Mouse (Mus musculus) central nervous system, embryonic 18 days (tissue): ENCODE data around the gene Tmem110. TPM values are rescaled to one million over a fixed set of nuclear protein-coding genes. Genes with fewer than 3 reads are reported as not detected.

ENCODE experiments used
- polyA plus RNA-seq: library from polyadenylated mRNA; depleted of rRNA; stranded (reverse); fragments of >200 nt; gene quantifications from 2 replicates; pipeline ENCODE4 v1.2.3, GENCODE M21; 2012; rRNA removed

Gene Tmem110
- 27.9 and 28.8 TPM in 2 replicates for polyA plus RNA-seq

DNA sequence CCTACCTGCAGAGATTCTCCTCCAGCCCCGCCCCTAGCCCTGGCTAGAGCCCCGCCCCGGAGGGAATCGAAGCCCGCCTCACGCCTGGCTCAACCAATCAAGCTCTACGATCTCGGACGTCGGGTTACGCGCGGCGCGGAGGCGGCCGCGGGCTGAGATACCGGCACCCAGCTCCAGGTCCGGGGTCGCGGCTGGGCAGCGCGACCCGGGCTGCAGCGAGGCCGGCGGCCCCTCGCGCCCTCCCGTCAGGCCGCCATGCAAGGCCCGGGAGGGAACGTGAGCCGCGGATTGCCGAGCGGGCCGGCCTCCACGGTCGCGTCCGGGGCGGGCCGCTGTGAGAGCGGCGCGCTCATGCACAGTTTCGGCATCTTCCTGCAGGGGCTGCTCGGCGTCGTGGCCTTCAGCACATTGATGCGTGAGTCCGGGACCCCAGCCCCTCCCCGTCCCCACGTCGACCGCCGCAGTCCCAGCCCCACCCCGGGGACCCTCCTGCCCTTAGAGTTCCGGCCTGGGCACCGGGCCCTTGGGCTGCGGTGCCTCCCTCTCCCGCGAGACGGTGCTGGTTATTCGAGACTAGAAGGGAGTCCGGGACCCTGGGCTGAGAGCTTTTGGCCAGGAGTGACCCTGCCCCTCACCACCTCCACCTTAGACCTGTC is at the start of gene Tmem110:
Gene Tmem110 (plus strand): TSS at position 115 of the 656 bp plus-strand sequence.

DNA sequence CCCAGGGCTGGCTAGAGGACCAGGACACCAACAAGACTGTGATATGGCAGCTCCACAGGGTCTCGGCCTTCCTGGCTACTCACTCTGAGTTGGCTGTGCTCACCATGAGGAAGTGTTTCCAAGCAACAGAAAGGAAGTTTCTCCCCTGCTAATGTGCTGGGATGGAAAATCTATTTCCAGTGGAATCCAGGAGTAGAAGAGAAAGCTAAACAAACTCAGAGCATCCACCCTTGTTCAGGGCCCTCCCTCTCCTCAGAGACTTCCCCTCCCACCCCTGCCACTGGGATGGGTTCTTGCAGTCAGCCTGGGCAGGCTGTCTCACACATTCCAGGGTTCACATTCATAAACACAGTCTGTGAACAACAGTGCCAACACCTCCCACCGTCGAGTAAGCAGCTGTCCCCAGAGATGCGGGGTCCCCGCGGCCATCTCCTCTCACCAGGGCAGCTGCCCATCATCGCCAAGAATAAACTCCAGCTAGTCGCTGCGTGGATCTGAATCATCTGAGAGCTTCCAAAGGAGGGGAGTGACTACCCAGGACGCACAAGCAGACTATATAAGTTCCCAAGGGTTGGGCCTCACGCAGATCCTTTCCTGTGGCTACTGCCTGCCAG is 53.7 kb downstream of the Tmem110 start, which contains the start of gene Mustn1:
Gene Mustn1 (plus strand): TSS at position 243 of the 614 bp plus-strand sequence.

DNA sequence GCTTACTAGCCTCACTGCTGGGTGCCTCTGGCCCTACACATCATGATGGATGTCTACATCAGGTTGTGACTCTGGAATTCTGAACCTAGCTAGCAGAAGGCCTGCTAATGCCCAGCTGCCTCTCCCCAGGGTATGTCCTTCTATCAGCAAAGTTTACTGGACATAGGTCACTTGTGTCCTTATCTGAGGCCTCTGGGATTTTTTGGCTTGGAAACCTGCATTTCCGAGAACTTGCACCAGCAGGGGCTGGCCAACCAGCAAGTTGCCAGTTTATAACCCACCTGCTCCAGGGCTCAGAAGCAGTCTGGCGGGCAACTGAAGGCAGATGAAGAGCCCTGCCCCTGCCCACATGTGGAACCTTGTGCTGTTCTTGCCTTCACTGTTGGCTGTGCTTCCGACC is 60.8 kb downstream of the Tmem110 start, which contains the start of gene Itih4:
Gene Itih4 (plus strand): TSS at position 273 of the 400 bp plus-strand sequence.

DNA sequence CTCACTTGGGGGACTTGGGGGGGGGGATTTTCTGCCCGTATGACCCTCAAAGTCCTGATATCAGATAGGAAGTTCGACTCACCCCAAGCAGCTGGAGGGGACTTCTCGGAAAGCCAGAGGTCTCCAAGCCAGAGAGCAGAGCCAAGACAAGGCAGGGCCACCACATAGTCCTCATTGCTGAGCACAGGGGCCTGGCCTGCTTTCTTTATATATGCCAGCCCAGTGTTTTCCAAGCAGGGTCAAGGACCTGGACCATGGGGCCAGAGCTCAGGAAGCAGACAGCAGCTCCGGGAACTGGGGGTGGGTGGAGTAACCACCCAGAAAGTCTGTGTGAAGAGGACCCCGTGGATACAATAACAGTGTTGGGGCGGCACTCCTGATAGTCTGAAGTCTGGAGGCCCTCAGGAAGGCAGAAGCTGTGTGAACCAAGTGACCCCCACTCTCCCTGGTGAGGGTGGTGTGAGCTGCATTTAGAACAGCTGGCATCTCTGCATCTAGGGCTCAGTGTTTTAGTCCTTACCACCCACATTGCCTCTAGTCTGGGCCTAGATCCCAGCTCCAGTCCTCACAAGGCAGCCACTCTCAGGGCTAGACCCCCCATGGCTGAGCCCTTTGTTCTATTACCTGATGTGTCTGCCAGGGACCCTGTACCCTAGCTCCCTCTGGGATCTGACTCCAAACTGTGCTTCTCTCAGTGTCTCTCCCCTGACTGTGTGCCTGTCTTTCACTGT is 98.2 kb downstream of the Tmem110 start, which contains the start of gene Itih3:
Gene Itih3 (minus strand): TSS at position 386 of the 731 bp plus-strand sequence.

Other genes with a start within 250 kb of the Tmem110 start
- 42.9 and 48.9 TPM in 2 replicates for gene Prkcd, start 199.4 kb upstream of the Tmem110 start, polyA plus RNA-seq
- gene Rft1, start 171.2 kb upstream of the Tmem110 start, polyA plus RNA-seq: 10.2 and 11.0 TPM in 2 replicates
- 7.1 TPM in 2 replicates for gene Sfmbt1, start 110.7 kb upstream of the Tmem110 start, polyA plus RNA-seq
- gene Mustn1, start 53.6 kb downstream of the Tmem110 start, polyA plus RNA-seq: 0.69 and 3.0 TPM in 2 replicates
- gene Itih4, start 60.9 kb downstream of the Tmem110 start, polyA plus RNA-seq: 0.06 and 0.09 TPM in 2 replicates
- gene Itih3, start 98.2 kb downstream of the Tmem110 start, polyA plus RNA-seq: 2.3 and 3.1 TPM in 2 replicates
- not detected in 2 replicates for gene Itih1, start 117.7 kb downstream of the Tmem110 start, polyA plus RNA-seq
- 12.7 and 13.3 TPM in 2 replicates for gene Nek4, start 125.8 kb downstream of the Tmem110 start, polyA plus RNA-seq
- gene Glt8d1, start 175.8 kb downstream of the Tmem110 start, polyA plus RNA-seq: 130 and 145 TPM in 2 replicates
- 273 and 290 TPM in 2 replicates for gene Spcs1, start 176.1 kb downstream of the Tmem110 start, polyA plus RNA-seq
- 38.0 and 38.1 TPM in 2 replicates for gene Pbrm1, start 193.5 kb downstream of the Tmem110 start, polyA plus RNA-seq
- gene Gnl3, start 193.6 kb downstream of the Tmem110 start, polyA plus RNA-seq: 77.5 and 80.2 TPM in 2 replicates